Mouse (Mus musculus): ENCODE data around the gene Timeless. TPM values are rescaled to one million over a fixed set of nuclear protein-coding genes. Genes with fewer than 3 reads are reported as not detected.
"Not testable (repeated sequence)": the region's sequence is repeated elsewhere in the genome, so short reads cannot be mapped to it uniquely, and the experiment has no call there.

Timeless gene
- total and polyA plus RNA-seq, 2 experiments = 0.75 to 1.6 TPM

DNA sequence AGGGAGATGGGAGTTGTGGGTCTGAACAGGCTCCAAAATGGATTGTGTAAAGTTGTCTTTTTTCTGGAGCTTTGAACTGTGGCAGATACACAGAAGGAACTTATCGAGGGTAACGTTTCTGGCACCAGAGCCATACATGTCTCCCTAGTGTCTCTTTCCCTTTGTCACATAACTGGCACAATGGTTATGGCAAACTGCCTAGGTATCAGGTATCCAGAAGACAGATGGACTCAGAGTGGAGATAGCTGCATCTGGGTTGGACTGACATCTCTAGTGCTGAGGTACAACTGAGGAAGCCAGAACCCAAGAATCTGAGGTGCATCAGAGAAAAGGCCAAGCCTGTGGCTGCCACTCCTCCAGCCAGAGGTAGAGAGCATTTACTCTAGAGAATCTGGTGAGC lies 21.7 kb upstream of the Timeless start:
- Histone ChIP-seq H3K27me3 (ENCODE audit: control insufficient read depth, insufficient read depth, low read length) (no peaks in the 10 kb centered on the region), H3K4me1 (ENCODE audit: control insufficient read depth, insufficient read depth, low read length) (peaks cover 13% of the 10 kb centered on the region), H3K36me3 (ENCODE audit: control insufficient read depth, insufficient read depth, low read length) (peaks cover 38% of the 10 kb centered on the region), H3K79me2 (ENCODE audit: control insufficient read depth, insufficient read depth, low read length) (no peaks in the 10 kb centered on the region), H3K27ac (replicated peaks; ENCODE audit: insufficient read depth, low read depth, low read length) (peak overlapping the region; percentile 89), H3K9ac (ENCODE audit: low read depth, low read length) (peak overlapping the region; percentile 79), H3K4me3 (ENCODE audit: insufficient read depth, low read depth, low read length) (peak overlapping the region; percentile 14)
- TF ChIP-seq POLR2A (IDR thresholded peaks at IDR 0.05; ENCODE audit: extremely low read depth, insufficient read depth, low read length) (no peak), CTCF (IDR thresholded peaks at IDR 0.05; ENCODE audit: low read depth, low read length) (no peak)
- peak; percentile 68 for DNase-seq (ENCODE audit: extremely low read depth, low read depth, low spot score)
- 26% methylated on average over 2 of the region's 2 CpGs for WGBS

DNA sequence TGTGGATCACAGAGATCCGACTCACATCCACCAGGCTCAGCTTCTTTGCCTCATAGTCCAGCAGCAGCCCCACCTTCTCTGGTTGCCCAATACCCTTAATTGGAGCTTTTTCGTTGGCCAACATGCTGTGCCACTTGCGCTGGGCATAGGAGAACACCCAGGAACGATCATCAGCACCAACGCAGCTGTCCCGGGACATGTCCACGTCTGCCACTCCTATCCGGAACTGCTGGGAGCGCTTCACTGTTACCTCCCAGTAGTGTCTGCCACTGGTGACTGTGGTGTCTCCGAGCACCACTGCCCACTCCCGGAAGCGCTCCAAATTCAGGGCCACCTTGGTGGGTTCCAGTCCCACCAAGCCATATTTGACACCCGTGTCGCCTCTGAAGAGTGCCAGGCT lies 20.9 kb upstream of the Timeless start:
- no peaks in the 10 kb centered on the region for H3K79me2 ChIP-seq (ENCODE audit: control insufficient read depth, insufficient read depth, low read length)
- peak overlapping the region; percentile 79 for H3K9ac ChIP-seq (ENCODE audit: low read depth, low read length)
- peak overlapping the region; percentile 89 for H3K27ac ChIP-seq (replicated peaks; ENCODE audit: insufficient read depth, low read depth, low read length)
- peaks cover 32% of the 10 kb centered on the region for H3K36me3 ChIP-seq (ENCODE audit: control insufficient read depth, insufficient read depth, low read length)
- peaks cover 10% of the 10 kb centered on the region; the same call in 1 of the 2 replicates for H3K4me1 ChIP-seq (ENCODE audit: control insufficient read depth, insufficient read depth, low read length)
- peak; percentile 88 for DNase-seq (ENCODE audit: extremely low read depth, low read depth, low spot score)
- H3K27me3 ChIP-seq (ENCODE audit: control insufficient read depth, insufficient read depth, low read length) = no peaks in the 10 kb centered on the region
- 6% methylated on average over 14 of the region's 14 CpGs for WGBS
- H3K4me3 ChIP-seq (ENCODE audit: insufficient read depth, low read depth, low read length) = peak overlapping the region; percentile 65
- no peak for TF ChIP-seq CTCF (IDR thresholded peaks at IDR 0.05; ENCODE audit: low read depth, low read length)
- peak; percentile 48; the same call in 1 of the 2 replicates for TF ChIP-seq POLR2A (IDR thresholded peaks at IDR 0.05; ENCODE audit: extremely low read depth, insufficient read depth, low read length)

GRCm38 (mm10) chr10:128211390-128212108 lies 20.3 kb upstream of the Timeless start, which contains the start of gene Spryd4:
TSS of gene Spryd4 (minus strand) at chr10:128211807.
- DNase-seq (ENCODE audit: extremely low read depth, low read depth, low spot score) = peak; percentile 88
- peak; percentile 94 for TF ChIP-seq POLR2A (IDR thresholded peaks at IDR 0.05; ENCODE audit: extremely low read depth, insufficient read depth, low read length)
- TF ChIP-seq CTCF (IDR thresholded peaks at IDR 0.05; ENCODE audit: low read depth, low read length) = no peak
- Histone ChIP-seq H3K4me3 (ENCODE audit: insufficient read depth, low read depth, low read length) (peak within 1 kb of the TSS; percentile 65), H3K79me2 (ENCODE audit: control insufficient read depth, insufficient read depth, low read length) (no peaks in the 10 kb centered on the region), H3K27ac (replicated peaks; ENCODE audit: insufficient read depth, low read depth, low read length) (peak within 1 kb of the TSS; percentile 89), H3K9ac (ENCODE audit: low read depth, low read length) (peak within 1 kb of the TSS; percentile 79), H3K27me3 (ENCODE audit: control insufficient read depth, insufficient read depth, low read length) (no peaks in the 10 kb centered on the region), H3K4me1 (ENCODE audit: control insufficient read depth, insufficient read depth, low read length) (peaks cover 10% of the 10 kb centered on the region; the same call in 1 of the 2 replicates), H3K36me3 (ENCODE audit: control insufficient read depth, insufficient read depth, low read length) (peaks cover 26% of the 10 kb centered on the region)
- under 1% methylated on average over 30 of the region's 30 CpGs for WGBS

DNA sequence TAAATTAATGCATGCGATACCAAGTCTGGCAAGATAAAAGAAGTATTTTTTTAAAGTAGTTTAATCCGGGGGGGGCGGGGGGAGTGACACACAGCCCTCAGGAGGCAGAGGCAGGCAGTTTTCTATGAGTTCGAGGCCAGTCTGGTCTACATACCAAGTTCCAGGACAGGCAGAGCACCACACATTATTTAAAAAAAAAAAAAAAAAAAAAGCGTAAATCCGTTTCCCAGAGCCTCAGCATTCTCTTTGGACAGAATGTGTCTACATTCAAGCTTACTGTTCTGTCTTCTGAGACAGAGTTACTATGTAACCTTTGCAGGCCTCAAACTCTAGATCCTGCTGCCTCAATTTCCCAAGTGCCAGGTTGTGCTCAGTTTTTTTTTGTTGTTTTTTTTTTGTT lies 19.7 kb upstream of the Timeless start:
- peaks cover 10% of the 10 kb centered on the region; the same call in 1 of the 2 replicates for H3K4me1 ChIP-seq (ENCODE audit: control insufficient read depth, insufficient read depth, low read length)
- 29% methylated on average over 6 of the region's 6 CpGs for WGBS
- peak overlapping the region; percentile 47 for H3K27ac ChIP-seq (replicated peaks; ENCODE audit: insufficient read depth, low read depth, low read length)
- peaks cover 22% of the 10 kb centered on the region for H3K36me3 ChIP-seq (ENCODE audit: control insufficient read depth, insufficient read depth, low read length)
- H3K27me3 ChIP-seq (ENCODE audit: control insufficient read depth, insufficient read depth, low read length) = no peaks in the 10 kb centered on the region
- H3K9ac ChIP-seq (ENCODE audit: low read depth, low read length) = no peak overlapping the region
- DNase-seq (ENCODE audit: extremely low read depth, low read depth, low spot score) = peak; percentile 23
- peak overlapping the region; percentile 65; the same call in 1 of the 2 replicates for H3K4me3 ChIP-seq (ENCODE audit: insufficient read depth, low read depth, low read length)
- TF ChIP-seq POLR2A (IDR thresholded peaks at IDR 0.05; ENCODE audit: extremely low read depth, insufficient read depth, low read length) (no peak), CTCF (IDR thresholded peaks at IDR 0.05; ENCODE audit: low read depth, low read length) (no peak)
- H3K79me2 ChIP-seq (ENCODE audit: control insufficient read depth, insufficient read depth, low read length) = no peaks in the 10 kb centered on the region

DNA sequence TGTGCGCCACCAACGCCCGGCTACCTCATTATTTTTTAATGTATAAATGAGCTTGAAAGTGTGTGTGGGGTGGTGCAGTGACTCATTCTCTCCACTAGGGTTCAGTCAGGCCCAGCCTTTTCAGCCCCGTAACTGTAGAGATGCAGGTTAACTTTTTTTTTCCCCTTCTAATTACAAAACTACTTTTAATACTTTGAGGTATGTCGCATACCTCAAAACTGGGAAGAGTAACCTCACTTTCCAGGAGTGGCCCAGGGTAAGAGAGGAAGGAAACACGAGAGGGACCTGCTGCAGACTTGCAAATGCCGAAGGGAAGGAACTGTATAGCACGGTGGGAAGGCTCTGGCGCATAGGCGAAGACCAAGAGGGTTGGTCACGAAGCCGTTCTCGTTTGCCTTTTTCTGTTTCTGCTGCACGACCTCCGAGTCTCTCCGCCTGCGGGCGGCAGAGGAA lies 19.0 kb upstream of the Timeless start:
- peak; percentile 67 for DNase-seq (ENCODE audit: extremely low read depth, low read depth, low spot score)
- Histone ChIP-seq H3K4me3 (ENCODE audit: insufficient read depth, low read depth, low read length) (peak overlapping the region; percentile 57), H3K4me1 (ENCODE audit: control insufficient read depth, insufficient read depth, low read length) (peaks cover 10% of the 10 kb centered on the region; the same call in 1 of the 2 replicates), H3K36me3 (ENCODE audit: control insufficient read depth, insufficient read depth, low read length) (peaks cover 15% of the 10 kb centered on the region), H3K9ac (ENCODE audit: low read depth, low read length) (peak overlapping the region; percentile 52), H3K27ac (replicated peaks; ENCODE audit: insufficient read depth, low read depth, low read length) (no peak overlapping the region), H3K79me2 (ENCODE audit: control insufficient read depth, insufficient read depth, low read length) (no peaks in the 10 kb centered on the region), H3K27me3 (ENCODE audit: control insufficient read depth, insufficient read depth, low read length) (no peaks in the 10 kb centered on the region)
- 2% methylated on average over 18 of the region's 18 CpGs for WGBS
- no peak for TF ChIP-seq POLR2A (IDR thresholded peaks at IDR 0.05; ENCODE audit: extremely low read depth, insufficient read depth, low read length)
- TF ChIP-seq CTCF (IDR thresholded peaks at IDR 0.05; ENCODE audit: low read depth, low read length) = peak; percentile 66; the same call in 1 of the 2 replicates

GRCm38 (mm10) chr10:128214112-128214511 lies 17.8 kb upstream of the Timeless start:
- not testable (repeated sequence) for H3K27ac ChIP-seq (replicated peaks; ENCODE audit: insufficient read depth, low read depth, low read length); H3K9ac ChIP-seq (ENCODE audit: low read depth, low read length); H3K27me3 ChIP-seq (ENCODE audit: control insufficient read depth, insufficient read depth, low read length); H3K4me3 ChIP-seq (ENCODE audit: insufficient read depth, low read depth, low read length); DNase-seq (ENCODE audit: extremely low read depth, low read depth, low spot score); H3K79me2 ChIP-seq (ENCODE audit: control insufficient read depth, insufficient read depth, low read length)
- H3K36me3 ChIP-seq (ENCODE audit: control insufficient read depth, insufficient read depth, low read length) = peaks cover 11% of the 10 kb centered on the region
- peaks cover 10% of the 10 kb centered on the region; the same call in 1 of the 2 replicates for H3K4me1 ChIP-seq (ENCODE audit: control insufficient read depth, insufficient read depth, low read length)
- 91% methylated on average over 4 of the region's 4 CpGs for WGBS

Data from liver, adult 2 months (tissue).